In genomic region chr2:152142046-152142445, GRCm38 (mm10) we compare ENCODE assay signal across 8 mouse cellular contexts. TPM values are rescaled to one million over a fixed set of nuclear protein-coding genes. Genes with fewer than 3 reads are reported as not detected.
DNase-seq lines count a peak whose midpoint lies in the region; ATAC-seq and TF ChIP-seq lines count a peak whose summit lies in the region.

No protein-coding gene starts in this region.

- no peak overlapping the region for H3K27ac ChIP-seq in layer of hippocampus, adult 2 months
- H3K27ac ChIP-seq in forebrain, embryonic 15.5 days (replicated peaks): no peak overlapping the region
- H3K27ac ChIP-seq in hindbrain, embryonic 16.5 days (ENCODE audit: low read depth, low read length): no peak overlapping the region
- H3K27ac ChIP-seq in liver, embryonic 12.5 days: no peak overlapping the region
- peak overlapping the region; percentile 28; the same call in 1 of the 2 replicates for H3K27ac ChIP-seq in neural tube, embryonic 13.5 days (replicated peaks)
- no peak overlapping the region for H3K27ac ChIP-seq in thymus, adult 2 months (ENCODE audit: control insufficient read depth, insufficient read depth, low read length)

- peak overlapping the region; percentile 27 for H3K4me3 ChIP-seq in layer of hippocampus, adult 2 months
- peak overlapping the region; percentile 27 for H3K4me3 ChIP-seq in forebrain, embryonic 15.5 days
- peak overlapping the region; percentile 35 for H3K4me3 ChIP-seq in hindbrain, embryonic 16.5 days (ENCODE audit: low read length)
- H3K4me3 ChIP-seq in liver, embryonic 12.5 days: peak overlapping the region; percentile 33
- H3K4me3 ChIP-seq in neural tube, embryonic 13.5 days: peak overlapping the region; percentile 30
- no peak overlapping the region for H3K4me3 ChIP-seq in thymus, adult 2 months (ENCODE audit: control insufficient read depth, insufficient read depth, low read length)

- H3K27me3 ChIP-seq in forebrain, embryonic 15.5 days: peaks cover 24% of the 10 kb centered on the region
- peaks cover 22% of the 10 kb centered on the region for H3K27me3 ChIP-seq in hindbrain, embryonic 16.5 days (replicated peaks; ENCODE audit: control insufficient read depth, insufficient read depth, low read length)
- H3K27me3 ChIP-seq in liver, embryonic 12.5 days (replicated peaks): peaks cover 91% of the 10 kb centered on the region
- H3K27me3 ChIP-seq in neural tube, embryonic 13.5 days: peaks cover 48% of the 10 kb centered on the region
- peaks cover 6% of the 10 kb centered on the region; the same call in 1 of the 2 replicates for H3K27me3 ChIP-seq in thymus, adult 2 months (ENCODE audit: control insufficient read depth, insufficient read depth, low read length)

- TF ChIP-seq CTCF in layer of hippocampus, adult 2 months (conservative IDR thresholded peaks at IDR 0.05): no peak
- no peak for TF ChIP-seq CTCF in thymus, adult 2 months (IDR thresholded peaks at IDR 0.05; ENCODE audit: borderline replicate concordance, control insufficient read depth, extremely low read depth, insufficient read depth, low read length, poor library complexity)

- ATAC-seq in forebrain, embryonic 15.5 days (replicated peaks): no peak
- peak; percentile 19; the same call in 1 of the 2 replicates for ATAC-seq in hindbrain, embryonic 16.5 days
- no peak for ATAC-seq in liver, embryonic 12.5 days
- 0 out of 2 replicates have a peak, but pooled peaks have one; percentile 24 for ATAC-seq in neural tube, embryonic 13.5 days (ENCODE audit: low read depth)

- peaks cover 44% of the 10 kb centered on the region for H3K4me1 ChIP-seq in forebrain, embryonic 15.5 days
- peaks cover 21% of the 10 kb centered on the region for H3K4me1 ChIP-seq in hindbrain, embryonic 16.5 days (ENCODE audit: control insufficient read depth, insufficient read depth, low read depth, low read length)
- H3K4me1 ChIP-seq in liver, embryonic 12.5 days: peaks cover 20% of the 10 kb centered on the region
- H3K4me1 ChIP-seq in neural tube, embryonic 13.5 days (replicated peaks): peaks cover 64% of the 10 kb centered on the region
- no peaks in the 10 kb centered on the region; the same call in 1 of the 2 replicates for H3K4me1 ChIP-seq in thymus, adult 2 months (replicated peaks; ENCODE audit: control insufficient read depth, insufficient read depth, low read length)

- no peak for TF ChIP-seq POLR2A in thymus, adult 2 months (IDR thresholded peaks at IDR 0.05; ENCODE audit: control insufficient read depth, extremely low read depth, insufficient read depth, low read length, poor library complexity)

- no peak for DNase-seq in layer of hippocampus, adult 2 months (ENCODE audit: low spot score in 2 of 2)
- DNase-seq in layer of hippocampus, adult 11-12 months (ENCODE audit: low spot score): no peak
- no peak for DNase-seq in frontal cortex, postnatal 14 days (ENCODE audit: low spot score in 2 of 2)
- DNase-seq in thymus, adult 2 months: no peak

- no peaks in the 10 kb centered on the region for H3K36me3 ChIP-seq in forebrain, embryonic 15.5 days
- no peaks in the 10 kb centered on the region for H3K36me3 ChIP-seq in hindbrain, embryonic 16.5 days (ENCODE audit: control insufficient read depth, insufficient read depth, low read length)
- H3K36me3 ChIP-seq in liver, embryonic 12.5 days: no peaks in the 10 kb centered on the region
- H3K36me3 ChIP-seq in neural tube, embryonic 13.5 days: no peaks in the 10 kb centered on the region
- H3K36me3 ChIP-seq in thymus, adult 2 months (ENCODE audit: control insufficient read depth, insufficient read depth, low read length): no peaks in the 10 kb centered on the region

- peak overlapping the region; percentile 70 for H3K4me2 ChIP-seq in forebrain, embryonic 15.5 days (replicated peaks)
- peak overlapping the region; percentile 64 for H3K4me2 ChIP-seq in hindbrain, embryonic 16.5 days (ENCODE audit: low read length)
- H3K4me2 ChIP-seq in liver, embryonic 12.5 days: peak overlapping the region; percentile 75
- H3K4me2 ChIP-seq in neural tube, embryonic 13.5 days: peak overlapping the region; percentile 82

- H3K9me3 ChIP-seq in forebrain, embryonic 15.5 days: no peaks in the 10 kb centered on the region
- H3K9me3 ChIP-seq in hindbrain, embryonic 16.5 days (ENCODE audit: control insufficient read depth, low read length): no peaks in the 10 kb centered on the region
- no peaks in the 10 kb centered on the region for H3K9me3 ChIP-seq in liver, embryonic 12.5 days (replicated peaks)
- no peaks in the 10 kb centered on the region for H3K9me3 ChIP-seq in neural tube, embryonic 13.5 days

- 3% methylated on average over 13 of the region's 13 CpGs for WGBS in forebrain, embryonic 15.5 days
- WGBS in hindbrain, embryonic 16.5 days: 1% methylated on average over 13 of the region's 13 CpGs
- WGBS in liver, embryonic 12.5 days (ENCODE audit: insufficient replicate concordance): 7% methylated on average over 13 of the region's 13 CpGs
- 2% methylated on average over 13 of the region's 13 CpGs for WGBS in neural tube, embryonic 13.5 days
- WGBS in thymus, adult 2 months: 16% methylated on average over 13 of the region's 13 CpGs

- H3K9ac ChIP-seq in forebrain, embryonic 15.5 days (replicated peaks): 0 out of 2 replicates have a peak overlapping the region, but pooled peaks have one; percentile 11
- peak overlapping the region; percentile 48 for H3K9ac ChIP-seq in hindbrain, embryonic 16.5 days (ENCODE audit: low read depth, low read length)
- no peak overlapping the region for H3K9ac ChIP-seq in liver, embryonic 12.5 days
- peak overlapping the region; percentile 50; the same call in 1 of the 2 replicates for H3K9ac ChIP-seq in neural tube, embryonic 13.5 days

RNA-seq across cellular contexts. Expression of gene Tcf15, which starts 1.3 kb away (rescaled TPM):
- total RNA-seq in layer of hippocampus, adult 2 months (2021): 1 to 10 TPM; 2.7 to 5.1 TPM
- polyA plus RNA-seq in forebrain, embryonic 15.5 days (2015; fragmentation: Nextera tagmentation; extraction: Ambion mirVana): 1.8 and 2.2 TPM in 2 replicates
- 1.3 TPM in 2 replicates for polyA plus RNA-seq in hindbrain, embryonic 16.5 days (2015; fragmentation: Nextera tagmentation; extraction: Ambion mirVana)
- polyA plus RNA-seq in liver, embryonic 12.5 days (2016; fragmentation: Nextera tagmentation; extraction: Ambion mirVana): 0.42 and 0.94 TPM in 2 replicates
- 6.9 and 7.4 TPM in 2 replicates for polyA plus RNA-seq in neural tube, embryonic 13.5 days (2015; fragmentation: Nextera tagmentation; extraction: Ambion mirVana)
- 3.4 and 5.0 TPM in 2 replicates for polyA plus RNA-seq in thymus, adult 2 months (2012; rRNA removed)

RNA-seq across cellular contexts. Expression of gene Srxn1, which starts 36.7 kb away (rescaled TPM):
- total RNA-seq in layer of hippocampus, adult 2 months (2021): 10 to 100 TPM; 76.0 to 80.6 TPM
- polyA plus RNA-seq in forebrain, embryonic 15.5 days (2015; fragmentation: Nextera tagmentation; extraction: Ambion mirVana): 11.1 and 13.0 TPM in 2 replicates
- polyA plus RNA-seq in hindbrain, embryonic 16.5 days (2015; fragmentation: Nextera tagmentation; extraction: Ambion mirVana): 28.6 and 32.1 TPM in 2 replicates
- 23.1 and 27.2 TPM in 2 replicates for polyA plus RNA-seq in liver, embryonic 12.5 days (2016; fragmentation: Nextera tagmentation; extraction: Ambion mirVana)
- 19.0 TPM in 2 replicates for polyA plus RNA-seq in neural tube, embryonic 13.5 days (2015; fragmentation: Nextera tagmentation; extraction: Ambion mirVana)
- polyA plus RNA-seq in thymus, adult 2 months (2012; rRNA removed): 46.8 and 50.3 TPM in 2 replicates

Comparison
In these comparisons a context has a peak if more than half of its experiments do, and no peak if none do; other contexts are left out.
1. ATAC-seq: peak in hindbrain, embryonic 16.5 days (single experiment) and neural tube, embryonic 13.5 days (single experiment); none in forebrain, embryonic 15.5 days (single experiment) and liver, embryonic 12.5 days (single experiment).
2. Peak in every context shown above with its lines, with median percentiles within 50 percentile points of each other: H3K4me2 ChIP-seq.